Mouse (Mus musculus): ENCODE data around the gene Agpat2. TPM values are rescaled to one million over a fixed set of nuclear protein-coding genes. Genes with fewer than 3 reads are reported as not detected.

The Agpat2 gene
- total RNA-seq, 2 experiments from 2014 or later: 1.3 to 2.3 TPM

DNA sequence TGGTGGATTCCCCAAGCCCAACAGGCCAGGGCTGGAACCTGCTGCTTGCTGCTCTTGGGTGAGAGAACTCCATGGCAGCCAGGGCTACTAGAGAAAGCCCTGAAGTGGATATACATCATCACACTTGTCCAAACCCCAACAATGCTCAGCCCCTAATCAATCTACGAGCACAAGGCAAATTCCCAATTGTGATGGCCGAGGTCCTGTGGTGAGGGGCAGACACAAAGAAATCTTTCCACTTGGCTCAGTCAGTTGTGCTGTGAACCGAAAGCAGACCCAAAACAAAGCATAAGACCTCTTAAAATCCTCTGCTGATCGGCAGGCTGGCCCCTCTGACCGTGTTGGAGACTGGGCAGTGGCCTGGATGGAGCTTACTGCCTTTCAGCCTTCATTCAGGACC, 29.4 kb downstream of the Agpat2 start:
- DNase-seq: no peak

DNA sequence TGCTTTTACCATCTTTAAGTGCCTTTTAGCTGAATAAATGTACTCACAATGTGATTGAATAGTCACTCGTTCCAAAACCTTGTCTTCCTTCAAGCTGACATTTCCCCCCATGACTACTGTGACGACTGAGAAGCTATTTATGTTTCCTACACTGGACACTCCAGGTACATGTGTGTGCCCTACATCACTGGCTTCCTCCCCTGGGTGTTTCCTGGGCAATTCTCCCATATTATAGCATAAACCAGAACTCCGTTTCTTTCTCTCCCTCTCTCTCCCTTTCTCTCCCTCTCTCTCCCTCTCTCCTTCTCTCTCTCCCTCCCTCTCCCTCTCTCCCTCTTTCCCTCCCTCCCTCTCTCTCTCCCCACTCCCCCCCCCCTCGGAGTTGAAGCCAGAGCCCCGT, 30.4 kb downstream of the Agpat2 start:
- no peak for DNase-seq

DNA sequence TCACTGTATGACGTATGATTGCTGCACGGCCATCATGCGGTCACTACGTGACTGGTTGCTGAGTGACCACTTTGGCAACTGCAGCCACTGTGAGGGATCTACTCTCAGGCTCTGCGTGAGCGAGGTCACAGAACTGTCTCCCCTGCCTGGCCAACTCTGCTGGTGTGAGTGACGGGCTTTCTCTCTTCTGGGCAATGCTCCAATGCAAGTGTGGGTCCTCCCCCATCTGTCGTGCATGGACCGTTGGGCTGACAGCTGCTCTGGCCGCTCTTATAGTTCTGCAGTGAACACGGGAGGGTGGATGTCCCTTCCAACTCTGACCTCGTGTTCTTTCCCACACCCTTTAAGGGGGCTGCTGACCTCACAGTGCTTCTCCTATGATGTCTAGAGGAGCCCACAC, 30.8 kb downstream of the Agpat2 start:
- no peak for DNase-seq

DNA sequence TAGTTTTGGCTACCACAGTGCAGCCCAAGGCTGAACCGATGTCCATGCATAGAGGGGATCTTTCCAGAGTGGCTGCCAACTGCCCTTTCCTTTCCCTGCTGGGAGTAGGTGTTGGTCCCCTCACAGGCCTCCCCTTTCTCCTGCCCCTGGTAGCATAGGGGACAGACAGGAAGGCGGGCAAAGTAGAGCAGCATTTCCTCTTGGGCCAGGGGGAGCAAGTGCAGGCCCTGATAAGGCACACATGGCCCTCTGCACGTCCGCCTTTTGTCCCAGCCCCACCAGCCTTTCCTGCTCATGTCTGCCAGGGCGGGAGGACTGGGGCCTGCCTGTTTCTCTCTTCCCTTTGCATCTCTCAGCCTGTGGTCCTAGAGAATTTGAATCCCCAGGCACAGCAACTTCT, 32.4 kb downstream of the Agpat2 start:
- no peak for DNase-seq

DNA sequence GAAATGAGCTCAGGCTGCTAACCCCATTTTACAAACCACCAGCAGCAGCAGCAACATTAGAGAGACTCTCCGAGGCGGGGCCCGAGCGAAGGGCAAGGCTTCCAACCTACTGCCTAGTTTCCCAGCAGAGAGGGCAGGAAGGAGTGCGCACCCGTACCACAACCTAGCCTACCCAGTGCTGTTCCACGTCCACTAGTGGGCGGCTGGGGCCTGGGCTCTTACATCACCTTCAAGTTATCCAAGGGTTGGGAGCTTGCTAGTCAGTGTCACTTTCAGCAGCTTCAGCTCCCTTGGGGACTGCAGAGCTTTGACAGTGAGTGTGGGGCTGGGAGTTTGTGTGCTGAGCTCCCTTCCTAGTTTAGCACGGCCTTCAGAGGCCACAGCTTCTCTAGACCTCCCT, 32.8 kb downstream of the Agpat2 start:
- no peak for DNase-seq

DNA sequence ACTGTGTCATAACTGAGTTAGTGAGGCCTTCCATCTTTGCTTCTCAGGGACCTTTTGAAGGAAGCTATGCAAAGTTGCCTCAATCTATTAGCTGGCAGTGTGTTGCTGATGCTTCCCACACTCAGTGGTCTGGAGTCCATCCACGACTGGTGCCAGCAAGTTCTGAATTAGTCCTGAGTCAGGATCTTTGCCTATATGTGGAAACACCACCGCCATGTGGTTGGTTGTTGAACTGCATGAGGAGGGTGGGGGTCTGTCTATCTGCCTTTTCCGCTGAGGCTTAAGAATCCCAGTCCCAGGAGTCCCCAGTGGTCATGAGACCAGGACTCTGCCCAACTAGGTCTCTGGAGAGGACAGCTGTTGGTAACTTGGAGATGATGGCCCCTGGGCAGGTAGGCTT, 34.2 kb downstream of the Agpat2 start:
- DNase-seq: peak; percentile 32 to 45

DNA sequence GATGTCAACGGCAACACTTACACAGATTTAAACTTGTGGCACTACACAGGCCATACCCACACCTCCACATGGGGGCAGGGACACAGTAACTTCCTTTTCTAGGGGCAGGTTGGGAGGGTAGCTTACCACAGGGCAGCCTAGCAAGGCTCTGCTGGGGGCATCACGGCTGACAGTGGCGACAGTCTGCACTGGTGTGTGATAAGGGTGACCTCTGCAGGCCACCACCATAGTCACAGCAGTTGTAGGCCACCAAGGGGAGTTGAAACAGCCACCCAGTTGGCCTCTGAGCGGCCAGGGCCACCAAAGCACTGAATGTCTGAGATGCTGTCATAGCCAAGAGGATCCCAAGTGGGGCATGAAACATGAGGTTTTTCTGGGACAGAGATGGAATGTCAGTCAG, 38.0 kb downstream of the Agpat2 start:
- DNase-seq: peak in 1 of 2 experiments; percentile 34

DNA sequence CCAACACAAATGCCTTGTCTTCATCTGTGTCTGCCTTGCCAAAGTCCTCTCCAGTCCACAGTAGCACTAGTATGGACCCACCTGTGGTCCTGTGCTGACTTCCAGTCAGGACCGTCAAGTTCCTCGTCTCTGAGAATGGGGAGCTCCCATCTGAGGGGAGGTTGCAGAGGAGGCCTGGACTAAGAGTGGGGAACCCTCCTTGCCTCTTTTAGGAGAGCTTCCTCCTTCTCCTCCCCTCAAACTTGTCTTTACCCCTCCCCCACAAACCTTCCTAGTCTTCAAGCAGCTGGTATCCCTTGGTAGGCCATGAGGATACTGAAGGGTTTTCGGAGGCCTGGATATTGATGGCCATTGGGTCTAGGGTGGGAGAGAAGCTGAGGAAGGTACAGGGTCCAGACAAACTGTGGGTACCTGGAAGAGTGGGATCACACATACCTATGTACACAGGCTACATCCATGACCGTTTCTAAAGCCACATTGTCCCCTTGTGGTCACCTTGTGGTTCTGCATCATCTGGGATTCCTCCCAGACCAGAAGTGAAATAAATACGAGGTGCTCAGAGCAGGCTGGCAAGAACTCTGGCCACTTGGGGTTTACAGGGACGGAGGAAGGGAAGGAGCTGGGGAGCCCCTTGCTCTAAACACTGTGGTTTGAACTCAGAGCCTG, 42.7 kb downstream of the Agpat2 start:
- no peak for DNase-seq

DNA sequence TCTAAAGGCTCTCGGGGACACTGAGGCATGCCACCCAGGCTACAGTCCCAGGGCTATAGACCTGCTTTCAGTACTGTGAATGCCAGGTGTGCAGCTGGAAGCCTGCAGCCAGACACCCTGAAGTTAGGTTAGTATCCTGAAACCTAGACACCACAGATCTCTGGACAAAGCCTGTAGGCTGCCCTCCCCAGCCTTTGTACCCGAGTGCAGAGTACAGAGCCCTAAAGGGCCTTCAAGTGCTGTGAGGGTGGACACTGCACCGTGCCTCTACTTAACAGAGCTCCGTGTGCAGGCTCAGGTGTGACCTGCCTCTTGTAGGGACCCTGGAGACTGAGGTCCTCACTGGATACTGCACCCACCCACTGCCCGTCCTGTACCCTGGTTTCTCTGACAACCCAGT, 43.7 kb downstream of the Agpat2 start:
- DNase-seq: no peak

DNA sequence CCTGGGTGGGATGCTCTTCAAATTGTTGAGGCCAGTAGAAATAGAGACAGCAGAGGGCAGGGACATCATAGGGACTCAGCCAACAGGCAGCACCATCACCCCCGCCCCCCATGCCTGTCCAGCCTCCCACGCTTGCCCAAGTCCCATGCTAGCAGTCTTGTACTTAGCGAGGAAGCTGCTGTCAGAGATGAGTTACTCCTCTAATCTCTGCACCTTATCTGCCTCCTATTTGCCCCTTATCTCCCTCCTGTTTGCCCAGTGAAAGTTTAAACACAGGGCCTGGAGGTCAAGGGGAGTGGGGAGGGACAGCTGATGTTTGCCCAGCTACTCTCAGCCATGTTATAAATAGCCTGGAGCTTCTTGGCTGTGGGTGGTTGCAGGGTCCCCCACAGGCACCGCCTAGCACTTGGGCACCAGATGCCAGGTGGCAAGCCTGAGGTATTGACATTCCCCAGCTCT, 47.7 kb downstream of the Agpat2 start:
- no peak for DNase-seq

DNA sequence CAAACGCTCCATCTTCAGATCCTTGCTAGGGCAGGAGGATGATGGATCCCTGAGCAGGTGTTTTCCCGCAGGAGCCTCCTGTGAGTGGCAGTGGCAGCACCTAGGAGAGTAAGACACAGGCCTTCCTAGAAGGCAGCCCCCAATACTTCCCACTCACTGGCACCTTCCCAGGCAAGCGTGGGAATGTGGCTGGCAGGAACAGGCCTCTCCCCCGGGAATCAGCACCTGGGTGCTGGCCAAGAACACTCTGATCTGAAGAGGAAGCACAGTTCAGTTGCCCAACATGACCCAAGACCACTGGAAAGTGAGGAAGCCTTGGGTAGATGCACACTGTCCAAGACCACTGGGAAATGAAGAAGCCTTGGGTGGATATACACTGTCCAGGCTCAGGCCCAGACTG, 49.1 kb downstream of the Agpat2 start:
- peak; percentile 69 to 73 for DNase-seq

DNA sequence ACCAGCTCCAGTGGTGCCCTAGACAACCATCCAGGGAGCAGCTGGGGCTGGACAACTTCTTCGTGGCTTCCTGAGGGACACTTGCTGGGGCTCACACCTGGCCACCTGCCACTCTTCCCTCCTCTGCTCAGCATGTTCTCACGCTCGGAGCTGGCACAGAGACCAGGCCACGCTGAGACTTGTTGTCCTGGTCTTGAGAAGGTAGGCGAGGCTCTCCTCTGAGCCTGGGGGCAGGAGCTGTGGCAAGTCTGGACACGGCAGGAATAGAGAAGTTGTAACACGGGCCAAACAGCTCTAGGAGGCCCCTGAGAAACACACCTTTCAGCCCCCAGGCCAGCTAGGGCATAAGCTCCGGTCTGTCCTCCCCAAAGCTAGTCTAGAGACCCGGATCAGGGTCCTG, 50.3 kb downstream of the Agpat2 start:
- no peak for DNase-seq

DNA sequence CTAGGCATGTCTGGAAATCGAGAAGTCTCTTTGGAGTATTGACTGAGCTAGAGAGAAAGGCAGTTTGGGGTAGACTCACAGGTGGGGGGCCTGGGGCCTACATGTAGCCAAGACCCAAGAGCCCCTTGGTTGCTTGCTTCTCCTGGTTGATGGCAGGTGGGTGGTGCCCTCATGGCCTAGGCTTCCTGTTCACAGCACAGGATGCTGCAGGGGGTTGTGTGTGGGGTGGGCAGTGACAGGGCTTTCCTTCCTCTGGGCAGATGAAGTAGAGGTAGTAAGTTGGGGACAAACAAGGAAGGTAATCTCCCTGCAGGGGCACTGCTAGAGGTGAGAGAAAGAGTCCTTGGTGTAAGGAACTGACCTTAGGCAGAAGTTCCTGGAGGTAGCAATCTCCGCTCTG, 52.2 kb downstream of the Agpat2 start:
- DNase-seq: no peak

DNA sequence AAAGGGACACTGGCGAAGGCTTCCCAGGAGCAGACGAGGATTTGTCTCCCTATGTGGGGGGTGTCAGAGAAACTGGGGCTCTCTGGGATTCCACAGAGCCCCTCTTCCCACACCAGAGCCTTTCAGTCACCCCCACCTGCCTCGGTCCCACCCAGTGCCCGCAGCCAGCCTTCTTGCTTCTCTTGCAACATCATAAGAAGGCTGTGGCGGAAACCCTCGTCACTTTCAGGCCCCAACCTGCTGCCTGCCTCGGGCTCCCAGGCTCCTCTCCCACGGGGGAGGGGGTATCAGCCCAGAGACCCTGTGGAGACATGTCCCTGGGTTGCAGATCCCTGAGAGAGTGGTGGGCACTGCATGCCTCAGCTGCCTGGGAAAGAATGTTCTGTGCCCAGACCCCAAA, 52.8 kb downstream of the Agpat2 start:
- no peak for DNase-seq

DNA sequence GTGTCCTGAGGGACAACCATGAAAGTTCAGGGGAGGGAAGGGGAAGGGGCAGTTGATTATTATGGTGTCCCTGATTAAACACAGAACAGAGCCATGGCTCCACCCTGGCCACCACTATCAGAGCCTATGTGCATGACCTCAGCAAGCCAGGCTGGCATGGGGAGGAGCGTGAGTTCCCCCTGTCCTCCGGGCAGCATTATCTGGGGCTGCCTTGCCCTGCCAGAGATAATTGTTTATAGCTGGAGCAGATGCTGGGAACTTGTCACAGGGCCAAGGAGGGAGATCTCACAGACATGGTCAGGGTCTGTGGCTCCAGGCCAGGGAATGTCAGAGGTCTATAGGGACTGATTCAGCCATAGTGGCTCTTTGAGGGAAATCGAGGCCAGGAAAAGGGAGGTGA, 53.4 kb downstream of the Agpat2 start:
- no peak for DNase-seq

DNA sequence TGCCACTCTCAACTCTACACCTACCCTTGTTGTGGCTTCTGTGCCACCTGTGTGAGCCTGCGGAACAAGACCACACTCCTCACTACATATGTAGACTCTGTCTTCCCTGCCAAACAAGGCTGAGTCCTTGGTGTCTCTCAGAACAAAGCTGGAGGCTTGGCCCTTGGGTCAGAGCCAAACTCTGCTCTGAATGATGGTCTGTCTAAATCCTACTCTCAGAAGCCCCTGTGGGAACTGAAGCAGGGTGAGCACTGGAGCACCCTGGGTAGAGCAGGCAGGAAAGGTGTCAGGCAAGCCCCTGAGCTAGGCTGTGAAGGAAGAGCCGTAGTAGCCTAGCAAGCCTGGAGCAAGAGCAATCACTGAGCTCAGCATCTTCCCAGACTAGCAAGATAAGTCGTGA, 54.0 kb downstream of the Agpat2 start:
- no peak for DNase-seq

DNA sequence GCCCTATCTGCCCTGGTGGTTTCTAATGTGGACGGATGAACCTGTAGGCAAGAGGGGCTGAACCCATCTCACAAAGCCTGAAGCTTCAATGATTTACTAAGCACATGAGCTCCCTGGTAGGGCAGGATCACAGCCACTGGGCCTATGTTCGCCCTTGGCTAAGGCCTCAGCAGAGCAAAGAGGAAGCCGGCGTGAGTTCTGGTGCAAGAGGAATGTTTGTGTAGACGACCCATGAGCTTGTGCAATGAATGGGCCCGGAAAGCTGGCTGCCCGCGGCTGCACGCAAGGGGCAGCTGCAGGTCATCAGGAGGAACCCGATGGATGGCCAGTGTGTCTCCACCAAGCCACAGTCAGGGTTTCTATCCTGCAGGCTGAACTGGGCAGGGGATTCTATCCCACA, 54.4 kb downstream of the Agpat2 start:
- DNase-seq: no peak

DNA sequence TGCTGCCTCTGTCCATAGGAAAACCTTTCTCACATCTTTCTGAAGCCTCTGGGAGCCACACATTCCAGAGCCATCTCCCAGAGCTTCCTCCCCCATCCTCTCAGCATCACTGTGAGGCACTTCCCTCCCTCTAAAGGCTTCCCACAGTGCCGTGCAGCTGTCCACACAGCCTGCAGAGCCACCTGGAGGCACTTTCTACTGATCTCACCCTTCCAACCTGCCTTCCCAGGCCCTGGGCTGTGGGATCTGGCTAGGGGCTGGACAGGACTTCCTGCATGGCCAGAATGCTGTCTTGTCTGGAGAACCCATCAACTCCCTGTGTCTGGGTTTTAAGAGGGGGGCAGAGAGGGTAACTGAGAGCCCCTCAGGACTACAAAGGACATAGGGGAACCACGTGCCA, 56.7 kb downstream of the Agpat2 start:
- no peak for DNase-seq

DNA sequence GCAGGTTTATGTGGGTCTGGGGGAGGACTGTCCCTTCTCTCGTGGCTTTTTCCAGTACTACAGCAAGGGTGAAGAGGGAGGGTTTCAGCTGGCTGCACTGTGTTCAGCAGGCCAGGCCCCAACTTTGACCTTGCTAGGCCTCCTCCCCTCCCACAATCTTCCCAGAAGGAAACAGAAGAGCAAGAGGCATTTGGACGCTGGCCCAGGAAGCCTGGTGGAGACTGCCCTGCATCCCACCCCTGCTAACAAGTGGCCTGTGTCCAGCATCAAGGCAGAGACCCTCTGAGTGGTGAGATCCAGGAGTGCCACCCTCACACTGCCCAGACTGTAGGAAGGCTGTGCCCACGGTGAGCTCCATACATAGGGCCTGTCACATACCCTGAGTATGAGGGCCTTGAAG, 60.0 kb downstream of the Agpat2 start:
- DNase-seq: no peak

DNA sequence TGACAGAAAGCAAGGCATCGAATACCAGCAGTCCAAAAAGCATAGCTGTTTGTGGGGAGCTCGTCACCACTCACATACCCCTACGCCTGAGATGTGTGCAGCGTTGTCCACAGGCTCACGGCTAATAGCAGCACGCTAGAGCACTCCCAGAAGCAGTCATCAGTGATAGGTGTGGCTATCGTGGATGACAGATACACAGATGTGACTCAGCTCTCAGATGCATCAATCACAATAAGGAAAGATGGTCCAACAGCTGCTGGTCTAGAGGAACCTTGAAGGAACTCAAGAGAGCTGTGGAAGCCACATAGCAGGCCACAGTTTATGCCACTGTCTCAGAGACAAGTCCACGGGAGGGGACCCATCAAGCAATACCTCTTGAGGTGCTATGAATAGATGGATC, 60.4 kb downstream of the Agpat2 start:
- DNase-seq: no peak

DNA sequence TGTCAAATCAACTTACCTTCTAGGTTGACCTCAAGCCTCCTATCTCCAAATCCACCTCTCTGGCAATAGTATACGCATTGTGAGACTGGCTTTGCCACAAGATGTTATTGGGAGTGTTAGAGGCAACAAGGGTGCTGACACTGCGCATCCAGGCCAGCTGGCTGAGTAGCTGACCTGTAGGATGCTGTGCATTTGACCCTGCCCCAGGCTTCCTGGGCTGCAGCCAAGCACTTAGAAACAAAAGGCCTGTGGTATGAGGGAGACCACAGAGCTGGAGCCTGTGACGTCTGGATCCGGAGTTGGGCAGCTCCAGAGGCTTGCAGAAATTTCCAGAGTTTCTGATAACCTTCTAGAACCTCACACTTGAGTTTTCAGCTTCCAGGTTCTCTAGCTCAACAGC, 61.1 kb downstream of the Agpat2 start:
- DNase-seq: no peak

All from layer of hippocampus, postnatal 36 days (tissue).